ENCODE assay signal across 17 mouse cellular contexts in the genomic region with DNA sequence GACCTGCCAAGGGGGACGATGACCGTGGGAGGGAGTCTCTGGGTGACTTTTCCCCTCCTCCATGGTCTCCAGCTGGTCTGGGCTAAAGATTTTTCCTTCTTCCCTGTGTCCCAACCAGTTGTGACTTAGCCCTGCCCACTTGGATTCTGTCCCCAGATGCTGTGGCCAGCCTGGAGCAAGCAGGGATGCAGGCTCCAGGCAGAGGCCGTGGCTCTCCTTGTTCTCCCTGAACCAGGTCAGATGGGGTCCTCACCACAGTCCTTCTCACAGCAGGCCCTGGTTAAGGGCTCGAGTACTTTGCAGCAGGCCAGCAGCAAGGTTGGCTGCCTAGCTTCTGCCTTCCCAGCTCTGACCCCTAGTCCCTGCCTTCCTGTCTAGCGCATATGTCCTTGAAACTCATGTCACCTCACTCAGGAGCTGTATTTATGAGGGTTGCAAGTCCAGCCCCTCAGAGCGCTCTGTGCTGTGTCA. TPM values are rescaled to one million over a fixed set of nuclear protein-coding genes. Genes with fewer than 3 reads are reported as not detected.
DNase-seq lines count a peak whose midpoint lies in the region; ATAC-seq and TF ChIP-seq lines count a peak whose summit lies in the region.
"Had no signal": no experiment of that assay in that cellular context is flagged by ENCODE, and none has a peak within 500 bp of the region (broad histone marks: within the 10 kb centered on the region; RNA-seq: fewer than 3 reads in every experiment).

No protein-coding gene starts in this region.

- 0 out of 2 replicates have a peak, but pooled peaks cover 3% of the 10 kb centered on the region for H3K9me3 ChIP-seq in hindbrain, embryonic 12.5 days (replicated peaks)

- no peak for TF ChIP-seq POLR2A in lung, adult 2 months (IDR thresholded peaks at IDR 0.05; ENCODE audit: borderline replicate concordance, extremely low read depth, low read depth, low read length)

- peaks cover 57% of the 10 kb centered on the region for H3K36me3 ChIP-seq in hindbrain, embryonic 12.5 days

- H3K4me2 ChIP-seq in hindbrain, embryonic 12.5 days (replicated peaks): no peak overlapping the region
- H3K4me2 ChIP-seq: limb, embryonic 13.5 days; lung, embryonic 14.5 days; midbrain, embryonic 11.5 days had no signal

- peaks cover 5% of the 10 kb centered on the region; the same call in 1 of the 2 replicates for H3K4me1 ChIP-seq in lung, adult 2 months (ENCODE audit: control insufficient read depth, insufficient read depth, low read length)
- H3K4me1 ChIP-seq in hindbrain, embryonic 12.5 days: no peaks in the 10 kb centered on the region

- 81% methylated on average over 6 of the region's 6 CpGs for WGBS in lung, adult 2 months
- WGBS in hindbrain, embryonic 12.5 days: 81% methylated on average over 6 of the region's 6 CpGs

- H3K9ac ChIP-seq in hindbrain, embryonic 12.5 days: no peak overlapping the region; the same call in 1 of the 2 replicates
- H3K9ac ChIP-seq: limb, embryonic 13.5 days; lung, embryonic 14.5 days had no signal

- no peak for ATAC-seq in hindbrain, embryonic 12.5 days (ENCODE audit: low FRiP score)
- ATAC-seq: hindbrain, embryonic 16.5 days; Patski had no signal

- DNase-seq in adrenal gland, adult 8-10 months: peak; percentile 57
- no peak for DNase-seq in adrenal gland, adult 18-20 months (ENCODE audit: low spot score in 2 of 2)
- peak; percentile 70 for DNase-seq in lung, postnatal 10 days
- no peak for DNase-seq in lung, adult 2 months
- DNase-seq in kidney, postnatal 36 days: peak; percentile 49
- no peak for DNase-seq in frontal cortex, postnatal 25 days (ENCODE audit: low spot score in 2 of 2)
- DNase-seq in layer of hippocampus, adult 9-10 months (ENCODE audit: low spot score): no peak
- DNase-seq: cerebellum, adult 11 months; cerebellum, postnatal 36 days; lung, embryonic 14.5 days; right cerebral cortex, postnatal 25 days; thymus, postnatal 14 days had no signal

- H3K4me3 ChIP-seq in lung, adult 2 months (replicated peaks; ENCODE audit: extremely low read depth, low read depth, low read length): no peak overlapping the region
- no peak overlapping the region for H3K4me3 ChIP-seq in hindbrain, embryonic 12.5 days
- H3K4me3 ChIP-seq: limb, embryonic 13.5 days had no signal

- TF ChIP-seq CTCF in lung, adult 2 months (IDR thresholded peaks at IDR 0.05; ENCODE audit: insufficient read depth, low read length): no peak

- no peaks in the 10 kb centered on the region for H3K27me3 ChIP-seq in hindbrain, embryonic 12.5 days
- H3K27me3 ChIP-seq: limb, embryonic 13.5 days; Patski had no signal

- no peak overlapping the region for H3K27ac ChIP-seq in hindbrain, embryonic 12.5 days
- H3K27ac ChIP-seq: limb, embryonic 13.5 days had no signal

RNA-seq across cellular contexts. Expression of gene Polr2f, which starts 7.6 kb away (rescaled TPM):
- total RNA-seq in adrenal gland, adult 8-10 months (2022): 100 to 1,000 TPM; 120 to 161 (median 139) TPM
- total RNA-seq in adrenal gland, adult 18-20 months (2021): 100 to 1,000 TPM; 137 to 150 TPM
- polyA plus RNA-seq in lung, adult 2 months (2012; rRNA removed): 35.2 and 38.9 TPM in 2 replicates
- 298 and 337 TPM in 2 replicates for polyA plus RNA-seq in hindbrain, embryonic 12.5 days (2016; fragmentation: Nextera tagmentation; extraction: Ambion mirVana)

RNA-seq across cellular contexts. Expression of gene 1700088E04Rik, which starts 7.8 kb away (rescaled TPM):
- total RNA-seq in adrenal gland, adult 8-10 months (2022): 10 to 100 TPM in 2 of 4 experiments, 1 to 10 TPM in 2; 7.0 to 14.8 (median 10.2) TPM
- total RNA-seq in adrenal gland, adult 18-20 months (2021): 1 to 10 TPM; 7.2 to 8.2 TPM
- polyA plus RNA-seq in lung, adult 2 months (2012; rRNA removed): 20.1 and 20.8 TPM in 2 replicates
- polyA plus RNA-seq in hindbrain, embryonic 12.5 days (2016; fragmentation: Nextera tagmentation; extraction: Ambion mirVana): 13.4 and 15.8 TPM in 2 replicates

RNA-seq across cellular contexts. Expression of gene Micall1, which starts 24.5 kb away (rescaled TPM):
- total RNA-seq in adrenal gland, adult 8-10 months (2022): 10 to 100 TPM; 40.6 to 88.2 (median 55.8) TPM
- 10 to 100 TPM; 39.0 to 45.5 TPM for total RNA-seq in adrenal gland, adult 18-20 months (2021)
- polyA plus RNA-seq in lung, adult 2 months (2012; rRNA removed): 31.9 and 36.1 TPM in 2 replicates
- 12.4 and 16.3 TPM in 2 replicates for polyA plus RNA-seq in hindbrain, embryonic 12.5 days (2016; fragmentation: Nextera tagmentation; extraction: Ambion mirVana)

RNA-seq across cellular contexts. Expression of gene Sox10, which starts 31.8 kb away (rescaled TPM):
- 1 to 10 TPM; 1.4 to 2.6 (median 2.4) TPM for total RNA-seq in adrenal gland, adult 8-10 months (2022)
- total RNA-seq in adrenal gland, adult 18-20 months (2021): 1 to 10 TPM in 1 of 2 experiments, under 1 TPM in 1; 0.76 to 2.4 TPM
- polyA plus RNA-seq in lung, adult 2 months (2012; rRNA removed): 1.4 and 3.6 TPM in 2 replicates
- 12.4 and 19.5 TPM in 2 replicates for polyA plus RNA-seq in hindbrain, embryonic 12.5 days (2016; fragmentation: Nextera tagmentation; extraction: Ambion mirVana)
- polyA plus RNA-seq: Patski had no signal

RNA-seq across cellular contexts. Expression of gene Eif3l, which starts 58.2 kb away (rescaled TPM):
- 100 to 1,000 TPM; 136 to 157 (median 140) TPM for total RNA-seq in adrenal gland, adult 8-10 months (2022)
- 100 to 1,000 TPM; 136 to 139 TPM for total RNA-seq in adrenal gland, adult 18-20 months (2021)
- 81.2 and 105 TPM in 2 replicates for polyA plus RNA-seq in lung, adult 2 months (2012; rRNA removed)
- 190 and 196 TPM in 2 replicates for polyA plus RNA-seq in hindbrain, embryonic 12.5 days (2016; fragmentation: Nextera tagmentation; extraction: Ambion mirVana)

Comparison
In these comparisons a context has a peak if more than half of its experiments do, and no peak if none do; other contexts are left out.
1. DNase-seq: peak in adrenal gland, adult 8-10 months (single experiment), lung, postnatal 10 days (single experiment) and kidney, postnatal 36 days (2 of 2); none in adrenal gland, adult 18-20 months (0 of 2), lung, adult 2 months (single experiment), frontal cortex, postnatal 25 days (0 of 2) and layer of hippocampus, adult 9-10 months (single experiment).